ENCODE assay signal across 1 mouse cellular context in genomic region chr4:109662271-109662670, GRCm38 (mm10).
TF ChIP-seq lines count a peak whose summit lies in the region.

No protein-coding gene starts in this region.

TF ChIP-seq in CH12.LX, 34 proteins besides CTCF, POLR2A, EP300 and RAD21 (continued from another document):
- TF ChIP-seq ETS1 (conservative IDR thresholded peaks at IDR 0.05; ENCODE audit: low read depth, low read length): no peak
- TF ChIP-seq USF1 (IDR thresholded peaks at IDR 0.05; ENCODE audit: low read depth, low read length): no peak
- no peak for TF ChIP-seq BHLHE40 (IDR thresholded peaks at IDR 0.05; ENCODE audit: low read depth, low read length)
- TF ChIP-seq MEF2A (IDR thresholded peaks at IDR 0.05; ENCODE audit: borderline replicate concordance, low read depth, low read length): no peak
- TF ChIP-seq NELFE (IDR thresholded peaks at IDR 0.05; ENCODE audit: low read depth, low read length): no peak
- no peak for TF ChIP-seq MAFK (IDR thresholded peaks at IDR 0.05; ENCODE audit: insufficient replicate concordance, low read length)
- TF ChIP-seq KAT2A (IDR thresholded peaks at IDR 0.05; ENCODE audit: insufficient replicate concordance, low read length): no peak
- no peak for TF ChIP-seq ELF1 (IDR thresholded peaks at IDR 0.05; ENCODE audit: low read depth, low read length)
- TF ChIP-seq SMC3 (IDR thresholded peaks at IDR 0.05; ENCODE audit: low read depth, low read length): no peak
- TF ChIP-seq POLR2AphosphoS2 (IDR thresholded peaks at IDR 0.05; ENCODE audit: low read depth, low read length): no peak
- no peak for TF ChIP-seq PAX5 (IDR thresholded peaks at IDR 0.05; ENCODE audit: low read length)
- no peak for TF ChIP-seq MYC (IDR thresholded peaks at IDR 0.05; ENCODE audit: low read depth, low read length)
- TF ChIP-seq ZNF384 (IDR thresholded peaks at IDR 0.05; ENCODE audit: low read depth, low read length): no peak
- no peak for TF ChIP-seq NRF1 (IDR thresholded peaks at IDR 0.05; ENCODE audit: low read depth, low read length)
- TF ChIP-seq CHD1 (IDR thresholded peaks at IDR 0.05; ENCODE audit: low read depth, low read length): no peak
- no peak for TF ChIP-seq ZC3H11A (IDR thresholded peaks at IDR 0.05; ENCODE audit: low read depth, low read length)
